Mouse (Mus musculus) CH12.LX (cell line): ENCODE measurements around the gene Grm2. TPM values are rescaled to one million over a fixed set of nuclear protein-coding genes. Genes with fewer than 3 reads are reported as not detected.

Source experiments
- DNase-seq: peaks from one replicate; pipeline ENCODE4 v3.0.0-alpha.2; 2013; ENCODE audit errors: extremely low read depth
- H3K27ac ChIP-seq: 2 replicates; pipeline ENCODE4 v1.5.1; 2012; ENCODE audit warnings: low read depth, mild to moderate bottlenecking, control low read depth, moderate library complexity; ENCODE audit not compliant: insufficient read depth
- H3K27me3 ChIP-seq: replicated peaks from 2 replicates; pipeline ENCODE3; 2012; ENCODE audit warnings: inconsistent platforms
- H3K36me3 ChIP-seq, 2 experiments: replicated peaks in 1 of 2; 2 replicates each; pipeline versions ENCODE3 to v1.6.1; 2012; ENCODE audit warnings: inconsistent platforms in 1 of 2, low read length in 1 of 2, mild to moderate bottlenecking in 1 of 2, mixed read lengths in 1 of 2, moderate library complexity in 1 of 2; ENCODE audit not compliant: control insufficient read depth in 1 of 2, insufficient read depth in 1 of 2
- H3K4me1 ChIP-seq, 2 experiments: 2 replicates each; pipeline ENCODE4 v1.6.1; 2012; ENCODE audit warnings: inconsistent platforms in 1 of 2, moderate library complexity in 1 of 2; ENCODE audit not compliant: insufficient read depth in 2 of 2, control insufficient read depth in 1 of 2
- H3K4me2 ChIP-seq: 2 replicates; pipeline ENCODE4 v1.6.1; 2012; ENCODE audit warnings: low read depth, mild to moderate bottlenecking, control low read depth; ENCODE audit not compliant: poor library complexity, insufficient read depth, severe bottlenecking
- H3K4me3 ChIP-seq, 3 experiments: fragments of 150-350 bp in 1 of 3; sonication (generic) in 1 of 3; replicated peaks in 1 of 3; 2 replicates each; pipeline versions ENCODE3 to v1.5.1; 2011 to 2012; ENCODE audit warnings: low read depth in 2 of 3, low read length in 2 of 3, mild to moderate bottlenecking in 2 of 3, moderate library complexity in 2 of 3, control low read depth in 1 of 3, improper control_type of control experiment in 1 of 3, inconsistent platforms in 1 of 3, mixed read lengths in 1 of 3; ENCODE audit not compliant: poor library complexity in 1 of 3
- H3K79me2 ChIP-seq: replicated peaks from 2 replicates; pipeline ENCODE4 v1.6.1; 2012; ENCODE audit warnings: mild to moderate bottlenecking, moderate library complexity; ENCODE audit not compliant: control insufficient read depth, poor library complexity, insufficient read depth, severe bottlenecking; ENCODE audit errors: extremely low read depth
- H3K9ac ChIP-seq: 2 replicates; pipeline ENCODE4 v1.6.1; 2012; ENCODE audit warnings: low read depth, mild to moderate bottlenecking, control low read depth, moderate library complexity; ENCODE audit not compliant: insufficient read depth
- H3K9me3 ChIP-seq: replicated peaks from 2 replicates; pipeline ENCODE3; 2012; ENCODE audit warnings: low read length, inconsistent platforms, mixed read lengths
- CTCF ChIP-seq, 2 experiments: IDR thresholded peaks in 1 of 2; conservative IDR thresholded peaks in 1 of 2; 2 replicates each; pipeline ENCODE4 v1.5.1; 2011 to 2012; ENCODE audit warnings: low read depth in 2 of 2, low read length in 2 of 2, improper control_type of control experiment in 1 of 2, inconsistent platforms in 1 of 2, mild to moderate bottlenecking in 1 of 2, moderate library complexity in 1 of 2
- ELF1 ChIP-seq: IDR thresholded peaks from 2 replicates; pipeline ENCODE4 v1.6.1; 2014; ENCODE audit warnings: low read depth, mild to moderate bottlenecking, inconsistent platforms, low read length, improper control_type of control experiment
- ETS1 ChIP-seq: conservative IDR thresholded peaks from 2 replicates; pipeline ENCODE4 v1.6.1; 2012; ENCODE audit warnings: low read depth, mild to moderate bottlenecking, inconsistent platforms, low read length, improper control_type of control experiment, moderate library complexity
- IRF4 ChIP-seq: IDR thresholded peaks from 2 replicates; pipeline ENCODE4 v1.6.1; 2014; ENCODE audit warnings: low read depth, mild to moderate bottlenecking, inconsistent platforms, low read length, improper control_type of control experiment
- KAT2A ChIP-seq: IDR thresholded peaks from 2 replicates; pipeline ENCODE4 v1.6.1; 2012; ENCODE audit warnings: low read length, improper control_type of control experiment, inconsistent platforms; ENCODE audit not compliant: insufficient replicate concordance
- MAFK ChIP-seq: IDR thresholded peaks from 2 replicates; pipeline ENCODE4 v1.6.1; 2011; ENCODE audit warnings: low read length, improper control_type of control experiment; ENCODE audit not compliant: insufficient replicate concordance
- MAX ChIP-seq: IDR thresholded peaks from 2 replicates; pipeline ENCODE4 v1.6.1; 2011; ENCODE audit warnings: low read length, improper control_type of control experiment
- MEF2A ChIP-seq: IDR thresholded peaks from 2 replicates; pipeline ENCODE4 v1.6.1; 2014; ENCODE audit warnings: low read depth, mild to moderate bottlenecking, inconsistent platforms, low read length, improper control_type of control experiment, borderline replicate concordance
- MXI1 ChIP-seq: IDR thresholded peaks from 2 replicates; pipeline ENCODE4 v1.6.1; 2011; ENCODE audit warnings: mild to moderate bottlenecking, low read depth, low read length, improper control_type of control experiment
- NELFE ChIP-seq: IDR thresholded peaks from 2 replicates; pipeline ENCODE4 v1.6.1; 2011; ENCODE audit warnings: low read depth, low read length, improper control_type of control experiment
- PAX5 ChIP-seq: IDR thresholded peaks from 2 replicates; pipeline ENCODE4 v1.6.1; 2012; ENCODE audit warnings: low read length, inconsistent platforms, mixed read lengths
- SIN3A ChIP-seq: IDR thresholded peaks from 2 replicates; pipeline ENCODE4 v1.6.1; 2012; ENCODE audit warnings: low read length, improper control_type of control experiment, inconsistent platforms
- SMC3 ChIP-seq: IDR thresholded peaks from 2 replicates; pipeline ENCODE4 v1.6.1; 2011; ENCODE audit warnings: low read depth, low read length, improper control_type of control experiment
- TCF12 ChIP-seq: IDR thresholded peaks from 2 replicates; pipeline ENCODE4 v1.6.1; 2014; ENCODE audit warnings: low read depth, mild to moderate bottlenecking, inconsistent platforms, low read length, improper control_type of control experiment
- UBTF ChIP-seq: IDR thresholded peaks from 2 replicates; pipeline ENCODE4 v1.6.1; 2012; ENCODE audit warnings: low read depth, mild to moderate bottlenecking, inconsistent platforms, low read length, improper control_type of control experiment, moderate library complexity
- USF1 ChIP-seq: IDR thresholded peaks from 2 replicates; pipeline ENCODE4 v1.6.1; 2014; ENCODE audit warnings: low read depth, mild to moderate bottlenecking, inconsistent platforms, low read length, improper control_type of control experiment
- ZKSCAN1 ChIP-seq: IDR thresholded peaks from 2 replicates; pipeline ENCODE4 v1.6.1; 2012; ENCODE audit warnings: low read depth, inconsistent platforms, low read length, improper control_type of control experiment, borderline replicate concordance
- dilution Hi-C: fragments of 300-500 bp; cut with MboI; formaldehyde crosslinking; loops from 2 replicates; pipeline ENCODE4 v1.14.3; 2020; ENCODE audit warnings: low sequenced_read_pairs; ENCODE audit not compliant: extremely low pct_unique_long_range_greater_than_20kb, extremely low pct_ligation_motif_present
- in situ Hi-C: fragments of 300-500 bp; cut with MboI; formaldehyde crosslinking; loops from 3 replicates; pipeline ENCODE4 v1.14.3; 2019; ENCODE audit warnings: low sequenced_read_pairs, low pct_ligation_motif_present, low pct_unique_long_range_greater_than_20kb, mixed read lengths
- polyA plus RNA-seq: library from polyadenylated mRNA; unstranded; fragments of >175 nt; gene quantifications from 2 replicates; pipeline ENCODE4 v1.2.1, GENCODE M21; 2012; ENCODE audit warnings: low read depth; ENCODE audit not compliant: insufficient read length
- total RNA-seq, 2 experiments: library from RNA; depleted of rRNA; stranded (reverse); fragments of 300-350 nt in 1 of 2; fragments of >200 nt in 1 of 2; gene quantifications; 2 replicates each; pipeline ENCODE4 v1.2.3; 2012 to 2014

Grm2 gene
- not detected in 2 replicates for total RNA-seq (2012; rRNA removed)
- not detected in 2 replicates for total RNA-seq (2014; rRNA removed)
- not detected in 2 replicates for polyA plus RNA-seq

GRCm38 (mm10) chr9:106655884-106656720 lies at the start of gene Grm2:
Gene Grm2 (minus strand): TSS chr9:106656082.
- DNase-seq = no peak
- no peak within 1 kb of the TSS for H3K9ac ChIP-seq
- dilution Hi-C loops (no loop called here), in situ Hi-C loops (loop anchor here (10.0 to 25.0 kb wide), 2 partner anchors 51 to 631 kb away; partner anchors contain the start of genes Cish and Mapkapk3)
- no peaks in the 10 kb centered on the region for H3K79me2 ChIP-seq
- no peak within 1 kb of the TSS for H3K27ac ChIP-seq
- no peaks in the 10 kb centered on the region for H3K4me1 ChIP-seq
- H3K27me3 ChIP-seq = peaks cover 33% of the 10 kb centered on the region
- no peak within 1 kb of the TSS for H3K4me2 ChIP-seq
- TF ChIP-seq ZKSCAN1 = peak; percentile 35; the same call in 1 of the 2 replicates
- no peak for TF ChIP-seq SIN3A
- H3K36me3 ChIP-seq = peaks cover 18 to 38% of the 10 kb centered on the region in 2 experiments
- H3K4me3 ChIP-seq = no peak within 1 kb of the TSS
- no peaks in the 10 kb centered on the region for H3K9me3 ChIP-seq

DNA sequence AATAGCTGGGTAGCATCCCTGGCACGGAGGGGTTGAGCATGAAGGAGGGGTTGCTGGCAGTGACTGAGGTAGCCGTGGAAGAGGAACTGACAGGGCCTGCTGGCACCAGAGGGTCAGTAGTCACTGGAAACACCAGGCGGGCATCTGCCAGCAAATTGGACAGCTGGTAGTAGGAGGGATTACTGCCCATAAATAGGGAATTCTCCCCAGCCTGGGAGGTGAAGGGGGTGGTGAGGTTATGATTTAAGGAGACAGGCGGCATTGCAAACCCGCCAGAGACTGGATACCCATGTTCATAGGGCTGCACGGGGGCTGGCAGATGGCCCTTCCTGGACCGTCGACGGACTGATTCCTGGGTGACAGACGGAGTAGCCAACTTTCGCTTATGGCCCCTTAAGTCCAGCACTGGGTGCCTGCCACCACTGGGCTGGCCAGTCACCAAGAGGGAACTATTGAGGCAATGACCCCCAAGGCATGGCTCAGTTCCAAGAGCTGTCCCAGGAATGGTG lies 37.1 kb upstream of the Grm2 start:
- dilution Hi-C loops (loop anchor here (25.0 kb wide), 1 partner anchor 94 kb away; the partner anchor contains the start of gene Rad54l2), in situ Hi-C loops (no loop called here)
- no peak overlapping the region for H3K4me3 ChIP-seq
- H3K27me3 ChIP-seq = no peaks in the 10 kb centered on the region
- H3K4me2 ChIP-seq = no peak overlapping the region
- H3K9ac ChIP-seq = no peak overlapping the region
- DNase-seq = no peak
- no peaks in the 10 kb centered on the region for H3K79me2 ChIP-seq
- no peaks in the 10 kb centered on the region for H3K9me3 ChIP-seq
- H3K27ac ChIP-seq = no peak overlapping the region
- peaks cover 0 to 8% of the 10 kb centered on the region in 2 experiments; a peak in 1 of 4 replicates for H3K4me1 ChIP-seq
- H3K36me3 ChIP-seq = peaks cover 16 to 81% of the 10 kb centered on the region in 2 experiments
- TF ChIP-seq CTCF (conservative IDR thresholded peaks at IDR 0.05 in 1 of 2, IDR thresholded peaks at IDR 0.05 in 1 of 2; ENCODE audit: low read depth in 2 of 2, low read length in 2 of 2) (no peak), USF1 (no peak), SMC3 (no peak), ZKSCAN1 (no peak), SIN3A (no peak), MEF2A (no peak), TCF12 (no peak), UBTF (no peak), ETS1 (no peak), KAT2A (no peak), ELF1 (no peak), PAX5 (no peak), IRF4 (no peak), MAFK (no peak), NELFE (no peak), MAX (no peak), MXI1 (no peak)
